Mouse (Mus musculus): ENCODE data around the gene Pdia4. TPM values are rescaled to one million over a fixed set of nuclear protein-coding genes. Genes with fewer than 3 reads are reported as not detected.
A peak's percentile ranks its signal among the peaks of the same experiment; 100 is the strongest.

Gene Pdia4
- polyA plus RNA-seq, 1 experiment from 2014 or later = 147 TPM

GRCm38 (mm10) chr6:47810181-47810580, 3.0 kb downstream of the Pdia4 start:
- peaks cover 40% of the 10 kb centered on the region for H3K4me1 ChIP-seq
- H3K36me3 ChIP-seq = peaks cover 18% of the 10 kb centered on the region
- H3K4me2 ChIP-seq = peak overlapping the region; percentile 36
- ATAC-seq (ENCODE audit: low FRiP score) = no peak
- no peaks in the 10 kb centered on the region for H3K9me3 ChIP-seq (replicated peaks)
- H3K27me3 ChIP-seq (replicated peaks) = no peaks in the 10 kb centered on the region
- peak overlapping the region; percentile 1; the same call in 1 of the 2 replicates for H3K4me3 ChIP-seq (replicated peaks)
- 0 out of 2 replicates have a peak overlapping the region, but pooled peaks have one; percentile 3 for H3K9ac ChIP-seq (replicated peaks)
- WGBS = 81% methylated on average over 2 of the region's 2 CpGs
- H3K27ac ChIP-seq (replicated peaks) = 0 out of 2 replicates have a peak overlapping the region, but pooled peaks have one; percentile 2

DNA sequence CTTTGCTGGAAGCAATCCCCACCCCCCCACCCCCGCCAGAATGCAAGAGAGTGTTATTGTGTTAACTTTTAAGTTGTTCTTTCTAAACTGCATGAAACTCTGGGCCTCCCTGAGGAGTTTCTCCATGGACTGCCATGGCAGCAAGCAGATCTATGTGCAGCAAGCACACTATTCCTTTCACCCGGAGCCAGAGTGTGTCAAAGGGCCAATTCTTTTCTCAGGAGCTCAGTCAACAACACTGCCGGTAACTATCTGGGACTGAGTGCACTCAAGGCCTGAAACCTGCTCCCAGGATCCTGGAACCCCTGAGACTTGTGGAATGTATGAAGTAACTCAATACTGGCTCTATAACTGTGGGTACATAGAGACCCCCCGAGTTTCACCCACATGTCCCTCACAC, 4.2 kb downstream of the Pdia4 start:
- Histone ChIP-seq H3K4me1 (peaks cover 36% of the 10 kb centered on the region), H3K4me3 (replicated peaks) (no peak overlapping the region), H3K36me3 (peaks cover 29% of the 10 kb centered on the region), H3K27ac (replicated peaks) (peak overlapping the region; percentile 58), H3K9me3 (replicated peaks) (no peaks in the 10 kb centered on the region), H3K9ac (replicated peaks) (no peak overlapping the region), H3K4me2 (no peak overlapping the region), H3K27me3 (replicated peaks) (no peaks in the 10 kb centered on the region)
- WGBS = 58% methylated on average over 4 of the region's 4 CpGs
- ATAC-seq (ENCODE audit: low FRiP score) = no peak

DNA sequence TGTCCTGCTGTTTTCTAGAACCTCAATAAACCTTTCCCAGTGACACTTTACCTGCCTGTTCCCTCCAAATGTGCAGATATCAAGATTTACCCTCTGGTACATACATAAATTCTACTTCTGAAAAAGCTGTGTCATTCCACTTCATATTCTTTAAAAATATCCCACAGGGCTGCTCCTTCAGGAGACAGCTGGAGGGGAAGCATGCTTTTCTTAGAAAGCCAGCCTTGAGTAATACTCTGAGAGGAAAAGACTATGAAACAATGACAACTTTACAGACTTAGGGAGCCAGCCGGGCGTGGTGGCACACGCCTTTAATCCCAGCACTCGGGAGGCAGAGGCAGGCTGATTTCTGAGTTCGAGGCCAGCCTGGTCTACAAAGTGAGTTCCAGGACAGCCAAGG, 4.7 kb downstream of the Pdia4 start:
- no peak overlapping the region for H3K27ac ChIP-seq (replicated peaks)

DNA sequence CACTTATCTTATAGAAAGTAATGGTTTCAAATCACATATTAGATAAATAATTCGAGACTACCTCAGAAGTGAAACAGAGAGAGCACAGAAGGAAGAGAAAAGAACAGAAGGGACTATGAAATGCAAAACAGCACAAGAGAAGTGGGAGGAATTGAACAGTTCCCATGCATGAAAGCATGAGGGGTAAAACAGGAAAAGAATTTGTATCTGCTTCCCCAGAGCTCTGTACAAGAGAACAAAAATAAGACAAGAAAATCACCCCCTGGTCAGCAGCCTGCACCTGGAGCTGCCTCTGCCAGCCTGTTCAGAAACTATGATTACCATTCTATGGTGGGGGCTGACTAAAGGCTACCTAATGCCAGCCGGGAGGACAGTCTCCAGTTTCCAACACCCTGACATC, 5.8 kb downstream of the Pdia4 start:
- Histone ChIP-seq H3K4me1 (peaks cover 36% of the 10 kb centered on the region), H3K27me3 (replicated peaks) (no peaks in the 10 kb centered on the region), H3K9ac (replicated peaks) (no peak overlapping the region), H3K36me3 (peaks cover 46% of the 10 kb centered on the region), H3K9me3 (replicated peaks) (no peaks in the 10 kb centered on the region), H3K27ac (replicated peaks) (no peak overlapping the region), H3K4me2 (no peak overlapping the region), H3K4me3 (replicated peaks) (no peak overlapping the region)
- 94% methylated on average over 2 of the region's 2 CpGs for WGBS
- ATAC-seq (ENCODE audit: low FRiP score) = no peak

More for the DNA sequence above, 4.7 kb downstream of the Pdia4 start:
- no peaks in the 10 kb centered on the region for H3K27me3 ChIP-seq (replicated peaks)
- ATAC-seq (ENCODE audit: low FRiP score) = no peak
- H3K9ac ChIP-seq (replicated peaks) = no peak overlapping the region
- no peaks in the 10 kb centered on the region for H3K9me3 ChIP-seq (replicated peaks)
- peaks cover 34% of the 10 kb centered on the region for H3K36me3 ChIP-seq
- WGBS = 93% methylated on average over 5 of the region's 5 CpGs
- H3K4me2 ChIP-seq = no peak overlapping the region
- peaks cover 36% of the 10 kb centered on the region for H3K4me1 ChIP-seq
- H3K4me3 ChIP-seq (replicated peaks) = no peak overlapping the region

- no peak overlapping the region for H3K4me3 ChIP-seq (replicated peaks)
- no peak for ATAC-seq (ENCODE audit: low FRiP score)
- no peak overlapping the region for H3K4me2 ChIP-seq
- H3K27ac ChIP-seq (replicated peaks) = no peak overlapping the region
- H3K9me3 ChIP-seq (replicated peaks) = no peaks in the 10 kb centered on the region
- peaks cover 65% of the 10 kb centered on the region for H3K36me3 ChIP-seq
- WGBS = 84% methylated on average over 2 of the region's 2 CpGs
- no peak overlapping the region for H3K9ac ChIP-seq (replicated peaks)
- H3K4me1 ChIP-seq = peaks cover 19% of the 10 kb centered on the region
- H3K27me3 ChIP-seq (replicated peaks) = no peaks in the 10 kb centered on the region
Measured at GRCm38 (mm10) chr6:47805520-47805919, 7.7 kb downstream of the Pdia4 start.

DNA sequence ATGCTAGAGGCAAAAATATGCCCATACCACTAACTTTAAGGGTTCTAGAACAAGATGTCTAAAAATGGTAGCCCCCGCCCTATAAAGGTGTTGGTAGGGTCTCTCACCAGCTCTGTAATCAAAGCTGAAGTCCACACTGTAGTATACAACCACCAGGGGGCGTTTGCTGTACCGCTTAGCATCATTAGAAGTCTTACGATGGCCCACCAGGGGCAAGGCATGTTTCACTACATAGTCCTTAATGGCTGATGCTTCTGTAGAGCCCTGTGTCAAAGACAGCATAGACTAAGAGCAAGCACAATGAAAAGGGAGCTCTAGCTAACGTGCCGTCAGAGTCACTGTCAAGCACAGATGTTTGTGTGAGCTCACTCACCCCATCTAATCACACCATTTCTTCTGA, 14.2 kb downstream of the Pdia4 start:
- no peak overlapping the region for H3K4me3 ChIP-seq (replicated peaks)
- H3K36me3 ChIP-seq = peaks cover 95% of the 10 kb centered on the region
- no peak overlapping the region for H3K9ac ChIP-seq (replicated peaks)
- H3K4me1 ChIP-seq = no peaks in the 10 kb centered on the region
- H3K27ac ChIP-seq (replicated peaks) = no peak overlapping the region
- H3K9me3 ChIP-seq (replicated peaks) = no peaks in the 10 kb centered on the region
- no peak overlapping the region for H3K4me2 ChIP-seq
- no peaks in the 10 kb centered on the region for H3K27me3 ChIP-seq (replicated peaks)
- ATAC-seq (ENCODE audit: low FRiP score) = peak; percentile 25; the same call in 1 of the 2 replicates
- whole genome bisulfite sequencing = 54% methylated on average over 6 of the region's 6 CpGs

DNA sequence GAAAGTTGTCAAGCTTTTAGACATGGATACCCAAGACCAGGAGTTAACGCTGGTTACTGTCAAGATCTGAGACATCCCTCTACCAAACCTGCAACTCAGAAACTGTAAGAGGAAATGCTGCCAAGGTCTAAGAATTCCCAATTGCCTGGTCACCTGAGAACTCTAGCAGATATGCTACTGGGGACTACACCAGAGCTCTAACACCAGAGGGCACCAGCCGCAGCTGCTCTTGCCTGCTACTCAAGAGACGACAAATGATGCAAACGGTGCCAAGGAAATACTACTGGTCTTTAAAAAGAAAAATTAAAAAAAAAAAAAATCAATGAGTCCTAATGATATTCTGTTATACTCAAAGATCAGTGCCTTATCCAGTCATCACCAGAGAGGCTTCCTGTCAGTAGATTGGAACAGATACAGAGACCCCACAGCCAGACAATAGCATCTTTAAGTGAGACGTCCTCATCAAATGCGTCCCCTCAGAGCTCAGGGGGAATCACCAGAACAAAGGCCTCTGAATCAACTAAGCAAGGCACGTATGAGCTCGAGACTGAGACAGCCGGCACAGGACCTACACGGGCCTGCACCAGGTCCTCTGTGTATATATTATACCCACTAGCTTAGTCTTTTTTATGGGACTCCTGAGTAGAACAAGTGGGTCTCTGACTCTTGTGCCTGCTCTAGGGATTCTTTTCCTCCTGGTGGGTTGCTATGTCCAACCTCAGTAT, 19.0 kb downstream of the Pdia4 start:
- no peak overlapping the region for H3K9ac ChIP-seq (replicated peaks)
- no peaks in the 10 kb centered on the region for H3K27me3 ChIP-seq (replicated peaks)
- no peak overlapping the region for H3K4me2 ChIP-seq
- 51% methylated on average over 10 of the region's 10 CpGs for WGBS
- H3K36me3 ChIP-seq = peaks cover 47% of the 10 kb centered on the region
- no peak for ATAC-seq (ENCODE audit: low FRiP score)
- no peak overlapping the region for H3K27ac ChIP-seq (replicated peaks)
- no peak overlapping the region for H3K4me3 ChIP-seq (replicated peaks)
- H3K4me1 ChIP-seq = peaks cover 1% of the 10 kb centered on the region; the same call in 1 of the 2 replicates
- H3K9me3 ChIP-seq (replicated peaks) = no peaks in the 10 kb centered on the region

DNA sequence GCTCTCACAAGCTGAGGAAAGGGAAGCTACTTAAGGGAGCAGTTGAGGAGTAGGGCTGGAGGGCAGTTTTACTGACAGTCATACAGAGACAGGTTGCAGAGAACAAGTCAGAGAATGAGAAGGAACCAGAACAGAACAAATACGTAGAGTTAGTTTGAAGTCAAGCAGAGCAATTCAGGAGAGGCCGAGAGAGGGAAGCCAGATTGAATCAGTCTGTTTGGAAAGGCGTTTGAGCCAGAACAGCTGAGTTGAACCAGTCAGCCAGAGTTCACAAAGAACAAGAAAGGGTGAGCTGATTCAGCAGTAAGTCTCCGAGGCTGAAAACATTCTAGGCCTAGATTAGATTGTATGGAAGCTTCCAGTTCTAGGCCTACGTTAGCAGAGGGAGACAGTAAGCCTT, 19.9 kb downstream of the Pdia4 start:
- 79% methylated on average over 5 of the region's 5 CpGs for WGBS
- Histone ChIP-seq H3K9me3 (replicated peaks) (no peaks in the 10 kb centered on the region), H3K9ac (replicated peaks) (no peak overlapping the region), H3K4me2 (no peak overlapping the region), H3K4me1 (peaks cover 8% of the 10 kb centered on the region), H3K4me3 (replicated peaks) (no peak overlapping the region), H3K36me3 (peaks cover 37% of the 10 kb centered on the region), H3K27ac (replicated peaks) (no peak overlapping the region), H3K27me3 (replicated peaks) (no peaks in the 10 kb centered on the region)
- no peak for ATAC-seq (ENCODE audit: low FRiP score)

GRCm38 (mm10) chr6:47792533-47792932, 20.7 kb downstream of the Pdia4 start:
- peaks cover 8% of the 10 kb centered on the region for H3K4me1 ChIP-seq
- H3K9ac ChIP-seq (replicated peaks) = no peak overlapping the region
- no peaks in the 10 kb centered on the region for H3K27me3 ChIP-seq (replicated peaks)
- no peak overlapping the region for H3K4me2 ChIP-seq
- no peak for ATAC-seq (ENCODE audit: low FRiP score)
- H3K27ac ChIP-seq (replicated peaks) = no peak overlapping the region
- 88% methylated on average over 2 of the region's 2 CpGs for WGBS
- no peaks in the 10 kb centered on the region for H3K9me3 ChIP-seq (replicated peaks)
- no peak overlapping the region for H3K4me3 ChIP-seq (replicated peaks)
- peaks cover 29% of the 10 kb centered on the region for H3K36me3 ChIP-seq

DNA sequence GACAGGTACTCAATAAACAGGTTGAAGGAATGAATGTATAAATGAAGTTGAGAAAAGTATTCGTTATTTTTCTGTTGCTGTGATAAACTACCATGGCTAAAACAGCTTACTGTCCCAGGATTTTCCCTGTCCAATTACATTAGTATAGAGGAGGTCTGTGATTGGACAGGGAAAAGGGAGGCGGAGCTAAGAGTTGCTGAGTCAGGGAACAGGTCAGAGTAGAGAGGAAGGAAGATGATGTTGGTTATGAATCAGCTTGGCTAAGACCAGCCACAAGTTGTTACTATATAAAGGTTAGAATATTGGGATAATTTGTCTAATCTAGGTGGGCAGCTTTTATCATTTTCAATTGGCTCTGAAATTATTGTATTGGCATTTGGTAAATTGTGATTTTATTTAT, 22.5 kb downstream of the Pdia4 start:
- no peak overlapping the region for H3K4me2 ChIP-seq
- peaks cover 11% of the 10 kb centered on the region for H3K4me1 ChIP-seq
- H3K36me3 ChIP-seq = peaks cover 14% of the 10 kb centered on the region
- no peaks in the 10 kb centered on the region for H3K9me3 ChIP-seq (replicated peaks)
- no peak overlapping the region for H3K27ac ChIP-seq (replicated peaks)
- 53% methylated on average over 2 of the region's 2 CpGs for WGBS
- ATAC-seq (ENCODE audit: low FRiP score) = no peak
- H3K4me3 ChIP-seq (replicated peaks) = no peak overlapping the region
- H3K9ac ChIP-seq (replicated peaks) = no peak overlapping the region
- no peaks in the 10 kb centered on the region for H3K27me3 ChIP-seq (replicated peaks)

DNA sequence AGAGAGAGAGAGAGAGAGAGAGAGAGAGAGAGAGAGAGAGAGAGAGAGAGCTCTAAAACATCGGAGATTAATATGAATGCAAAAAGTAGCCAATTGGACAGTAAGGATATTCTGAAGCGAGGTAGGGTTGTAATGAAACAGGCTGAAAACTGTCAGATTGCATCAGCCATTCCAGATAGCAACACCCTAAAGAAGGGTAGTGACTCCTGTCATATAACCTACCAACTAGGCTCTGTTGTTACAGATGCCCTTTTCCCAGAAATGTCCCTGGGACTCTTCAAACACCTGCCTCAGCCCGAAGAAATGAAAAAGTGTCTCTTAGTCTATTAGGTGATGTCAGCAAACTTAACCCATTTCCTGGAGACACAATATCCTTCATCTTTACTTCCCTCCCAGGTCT, 24.4 kb downstream of the Pdia4 start:
- ATAC-seq (ENCODE audit: low FRiP score) = 0 out of 2 replicates have a peak, but pooled peaks have one; percentile 46
- Histone ChIP-seq H3K36me3 (no peaks in the 10 kb centered on the region), H3K4me2 (peak overlapping the region; percentile 56), H3K4me3 (replicated peaks) (peak overlapping the region; percentile 46), H3K27me3 (replicated peaks) (no peaks in the 10 kb centered on the region), H3K27ac (replicated peaks) (peak overlapping the region; percentile 89), H3K4me1 (peaks cover 11% of the 10 kb centered on the region), H3K9ac (replicated peaks) (peak overlapping the region; percentile 53), H3K9me3 (replicated peaks) (no peaks in the 10 kb centered on the region)
- 34% methylated on average over 3 of the region's 3 CpGs for WGBS

- peak overlapping the region; percentile 56 for H3K4me2 ChIP-seq
- peaks cover 11% of the 10 kb centered on the region for H3K4me1 ChIP-seq
- no peaks in the 10 kb centered on the region for H3K36me3 ChIP-seq
- peak overlapping the region; percentile 89 for H3K27ac ChIP-seq (replicated peaks)
- WGBS = 1% methylated on average over 18 of the region's 18 CpGs
- peak; percentile 94 for ATAC-seq (ENCODE audit: low FRiP score)
- H3K27me3 ChIP-seq (replicated peaks) = no peaks in the 10 kb centered on the region
- peak overlapping the region; percentile 53 for H3K9ac ChIP-seq (replicated peaks)
- no peaks in the 10 kb centered on the region for H3K9me3 ChIP-seq (replicated peaks)
- H3K4me3 ChIP-seq (replicated peaks) = peak overlapping the region; percentile 46
Measured at GRCm38 (mm10) chr6:47787941-47788736, 25.1 kb downstream of the Pdia4 start.

Measured in neural tube, embryonic 15.5 days (tissue).